Mouse (Mus musculus): ENCODE measurements around the gene Slc38a4. TPM values are rescaled to one million over a fixed set of nuclear protein-coding genes. Genes with fewer than 3 reads are reported as not detected.

The Slc38a4 gene
- polyA plus RNA-seq, 1 experiment = 0.30 TPM

- H3K4me1 ChIP-seq (ENCODE audit: control insufficient read depth, insufficient read depth, insufficient read length, low read length) = no peaks in the 10 kb centered on the region
- H3K27ac ChIP-seq (ENCODE audit: insufficient read depth, low read depth, low read length) = no peak overlapping the region
- 50% methylated on average over 5 of the region's 5 CpGs for WGBS
- TF ChIP-seq POLR2A (IDR thresholded peaks at IDR 0.05; ENCODE audit: low read depth, low read length) (no peak), CTCF (IDR thresholded peaks at IDR 0.05; ENCODE audit: extremely low read depth, insufficient read length, insufficient replicate concordance, low read depth, low read length) (no peak)
- H3K36me3 ChIP-seq (ENCODE audit: control insufficient read depth, insufficient read depth, low read length) = no peaks in the 10 kb centered on the region
- H3K27me3 ChIP-seq (ENCODE audit: control insufficient read depth, insufficient read depth, low read length) = no peaks in the 10 kb centered on the region
- no peak overlapping the region for H3K4me3 ChIP-seq (ENCODE audit: low read depth, low read length)
Measured at GRCm38 (mm10) chr15:97066937-97067336, 11.2 kb upstream of the Slc38a4 start.

- Histone ChIP-seq H3K36me3 (ENCODE audit: control insufficient read depth, insufficient read depth, low read length) (no peaks in the 10 kb centered on the region), H3K27ac (ENCODE audit: insufficient read depth, low read depth, low read length) (no peak overlapping the region), H3K4me3 (ENCODE audit: low read depth, low read length) (no peak overlapping the region), H3K27me3 (ENCODE audit: control insufficient read depth, insufficient read depth, low read length) (no peaks in the 10 kb centered on the region), H3K4me1 (ENCODE audit: control insufficient read depth, insufficient read depth, insufficient read length, low read length) (no peaks in the 10 kb centered on the region)
- WGBS = 88% methylated on average over 5 of the region's 5 CpGs
- TF ChIP-seq POLR2A (IDR thresholded peaks at IDR 0.05; ENCODE audit: low read depth, low read length) (no peak), CTCF (IDR thresholded peaks at IDR 0.05; ENCODE audit: extremely low read depth, insufficient read length, insufficient replicate concordance, low read depth, low read length) (no peak)
Measured at GRCm38 (mm10) chr15:97063211-97063610, 7.5 kb upstream of the Slc38a4 start.

- no peak for TF ChIP-seq CTCF (IDR thresholded peaks at IDR 0.05; ENCODE audit: extremely low read depth, insufficient read length, insufficient replicate concordance, low read depth, low read length)
- no peak for TF ChIP-seq POLR2A (IDR thresholded peaks at IDR 0.05; ENCODE audit: low read depth, low read length)
- Histone ChIP-seq H3K4me3 (ENCODE audit: low read depth, low read length) (no peak overlapping the region), H3K36me3 (ENCODE audit: control insufficient read depth, insufficient read depth, low read length) (no peaks in the 10 kb centered on the region), H3K27me3 (ENCODE audit: control insufficient read depth, insufficient read depth, low read length) (no peaks in the 10 kb centered on the region), H3K27ac (ENCODE audit: insufficient read depth, low read depth, low read length) (no peak overlapping the region), H3K4me1 (ENCODE audit: control insufficient read depth, insufficient read depth, insufficient read length, low read length) (no peaks in the 10 kb centered on the region)
- WGBS = 61% methylated on average over 8 of the region's 8 CpGs
Measured at GRCm38 (mm10) chr15:97060973-97061372, 5.2 kb upstream of the Slc38a4 start.

- Histone ChIP-seq H3K4me1 (ENCODE audit: control insufficient read depth, insufficient read depth, insufficient read length, low read length) (no peaks in the 10 kb centered on the region), H3K27me3 (ENCODE audit: control insufficient read depth, insufficient read depth, low read length) (no peaks in the 10 kb centered on the region), H3K4me3 (ENCODE audit: low read depth, low read length) (no peak overlapping the region), H3K27ac (ENCODE audit: insufficient read depth, low read depth, low read length) (no peak overlapping the region), H3K36me3 (ENCODE audit: control insufficient read depth, insufficient read depth, low read length) (no peaks in the 10 kb centered on the region)
- 87% methylated on average over 6 of the region's 6 CpGs for WGBS
- no peak for TF ChIP-seq POLR2A (IDR thresholded peaks at IDR 0.05; ENCODE audit: low read depth, low read length)
- TF ChIP-seq CTCF (IDR thresholded peaks at IDR 0.05; ENCODE audit: extremely low read depth, insufficient read length, insufficient replicate concordance, low read depth, low read length) = no peak
Measured at GRCm38 (mm10) chr15:97060571-97060970, 4.8 kb upstream of the Slc38a4 start.

- TF ChIP-seq POLR2A (IDR thresholded peaks at IDR 0.05; ENCODE audit: low read depth, low read length) (no peak), CTCF (IDR thresholded peaks at IDR 0.05; ENCODE audit: extremely low read depth, insufficient read length, insufficient replicate concordance, low read depth, low read length) (no peak)
- no peaks in the 10 kb centered on the region for H3K4me1 ChIP-seq (ENCODE audit: control insufficient read depth, insufficient read depth, insufficient read length, low read length)
- 0 out of 2 replicates have a peak, but pooled peaks cover 3% of the 10 kb centered on the region for H3K27me3 ChIP-seq (ENCODE audit: control insufficient read depth, insufficient read depth, low read length)
- no peak overlapping the region for H3K27ac ChIP-seq (ENCODE audit: insufficient read depth, low read depth, low read length)
- H3K4me3 ChIP-seq (ENCODE audit: low read depth, low read length) = no peak overlapping the region
- no peaks in the 10 kb centered on the region for H3K36me3 ChIP-seq (ENCODE audit: control insufficient read depth, insufficient read depth, low read length)
- 84% methylated on average over 14 of the region's 14 CpGs for WGBS
Measured at GRCm38 (mm10) chr15:97060102-97060501, 4.3 kb upstream of the Slc38a4 start.

GRCm38 (mm10) chr15:97059071-97060041 is 3.6 kb upstream of the Slc38a4 start:
- Histone ChIP-seq H3K27me3 (ENCODE audit: control insufficient read depth, insufficient read depth, low read length) (peaks cover 7% of the 10 kb centered on the region; the same call in 1 of the 2 replicates), H3K4me1 (ENCODE audit: control insufficient read depth, insufficient read depth, insufficient read length, low read length) (no peaks in the 10 kb centered on the region), H3K36me3 (ENCODE audit: control insufficient read depth, insufficient read depth, low read length) (no peaks in the 10 kb centered on the region), H3K27ac (ENCODE audit: insufficient read depth, low read depth, low read length) (no peak overlapping the region), H3K4me3 (ENCODE audit: low read depth, low read length) (no peak overlapping the region)
- no peak for TF ChIP-seq POLR2A (IDR thresholded peaks at IDR 0.05; ENCODE audit: low read depth, low read length)
- TF ChIP-seq CTCF (IDR thresholded peaks at IDR 0.05; ENCODE audit: extremely low read depth, insufficient read length, insufficient replicate concordance, low read depth, low read length) = no peak
- WGBS = 85% methylated on average over 24 of the region's 24 CpGs

- Histone ChIP-seq H3K4me1 (ENCODE audit: control insufficient read depth, insufficient read depth, insufficient read length, low read length) (no peaks in the 10 kb centered on the region), H3K27ac (ENCODE audit: insufficient read depth, low read depth, low read length) (no peak overlapping the region), H3K36me3 (ENCODE audit: control insufficient read depth, insufficient read depth, low read length) (no peaks in the 10 kb centered on the region), H3K27me3 (ENCODE audit: control insufficient read depth, insufficient read depth, low read length) (peaks cover 9% of the 10 kb centered on the region; the same call in 1 of the 2 replicates), H3K4me3 (ENCODE audit: low read depth, low read length) (peak overlapping the region; percentile 12)
- TF ChIP-seq POLR2A (IDR thresholded peaks at IDR 0.05; ENCODE audit: low read depth, low read length) (no peak), CTCF (IDR thresholded peaks at IDR 0.05; ENCODE audit: extremely low read depth, insufficient read length, insufficient replicate concordance, low read depth, low read length) (no peak)
- 54% methylated on average over 31 of the region's 31 CpGs for WGBS
Measured at GRCm38 (mm10) chr15:97054767-97055489, 828 bp downstream of the Slc38a4 start.
